Mouse (Mus musculus): ENCODE measurements around the gene Igfn1.

- TF ChIP-seq CTCF (IDR thresholded peaks at IDR 0.05; ENCODE audit: borderline replicate concordance, control insufficient read depth, extremely low read depth, insufficient read depth, low read length, poor library complexity) = no peak
- no peak for TF ChIP-seq POLR2A (IDR thresholded peaks at IDR 0.05; ENCODE audit: control insufficient read depth, extremely low read depth, insufficient read depth, low read length, poor library complexity)
Observed at GRCm38 (mm10) chr1:136055771-136056170, 49.6 kb upstream of the Igfn1 start.
